Mouse (Mus musculus) T-cell, adult 66 days (primary cell): ENCODE results near the gene Grik1. TPM values are rescaled to one million over a fixed set of nuclear protein-coding genes. Genes with fewer than 3 reads are reported as not detected.

Experiments
- total RNA-seq, 2 experiments: library from RNA; stranded (reverse); gene quantifications; 3 replicates in 1 of 2; 4 replicates in 1 of 2; pipeline ENCODE4 v1.2.4; 2023

Gene Grik1
- total RNA-seq = not detected

DNA sequence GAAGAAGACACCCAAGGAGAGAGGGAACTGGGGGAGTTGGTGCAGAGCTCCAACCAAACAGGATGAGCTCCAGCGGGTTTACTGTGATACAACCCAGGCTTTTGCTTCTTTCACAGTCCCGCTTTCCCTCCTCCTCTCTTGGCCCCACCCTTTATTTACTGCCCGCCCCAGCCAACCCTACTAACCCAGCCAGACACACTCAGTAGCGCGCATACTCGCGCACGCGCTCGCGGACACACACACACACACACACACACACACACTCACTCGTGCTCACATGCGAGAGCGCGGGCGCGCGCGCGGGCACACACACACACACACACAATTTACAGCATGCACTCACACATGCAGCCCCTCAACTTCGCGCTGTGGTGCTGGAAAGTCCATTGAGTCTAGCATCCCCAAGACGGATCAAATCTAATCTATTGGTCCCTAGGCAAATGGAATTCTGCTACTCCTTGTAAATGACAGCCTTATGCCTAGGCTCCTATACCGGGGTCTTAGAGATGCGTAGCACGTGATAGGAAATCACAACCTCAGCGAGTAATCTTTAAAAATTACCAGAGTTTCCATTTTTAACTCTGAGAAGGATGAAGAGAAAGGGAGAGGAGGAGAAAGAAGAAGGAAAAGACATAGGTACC is at the start of gene Grik1:
TSS of gene Grik1 (minus strand) at position 134 of the 641 bp plus-strand sequence.

Other genes with a start within 250 kb of the Grik1 start
- not detected for gene Cldn17, start 216.7 kb upstream of the Grik1 start, total RNA-seq